Mouse (Mus musculus) right cerebral cortex, postnatal 4 days (tissue): ENCODE data around the gene Castor1.
A peak's percentile ranks its signal among the peaks of the same experiment; 100 is the strongest.

ENCODE experiments used
- DNase-seq: peaks from one replicate; pipeline ENCODE4 v3.0.0-alpha.2; 2022

The Castor1 gene

DNA sequence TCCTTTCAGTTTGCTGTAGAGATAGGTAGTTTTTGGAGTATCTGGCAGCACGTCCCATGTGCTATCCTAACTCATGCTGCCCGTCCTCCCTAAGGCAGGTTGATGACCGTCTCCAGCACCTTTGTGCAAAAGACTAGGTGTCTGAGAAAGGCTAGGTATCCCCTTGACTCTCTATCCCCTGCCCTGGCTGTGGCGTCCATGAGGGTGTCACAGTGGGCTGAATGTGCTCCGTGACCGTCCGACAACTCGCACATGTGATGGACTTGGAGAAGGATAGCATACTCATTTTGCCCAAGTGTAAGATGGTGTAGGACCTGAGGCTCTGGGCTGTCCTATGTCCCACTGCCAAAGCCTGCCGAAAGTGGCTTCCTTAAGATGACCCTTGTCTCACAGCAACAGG lies 10.4 kb upstream of the Castor1 start:
- no peak for DNase-seq

DNA sequence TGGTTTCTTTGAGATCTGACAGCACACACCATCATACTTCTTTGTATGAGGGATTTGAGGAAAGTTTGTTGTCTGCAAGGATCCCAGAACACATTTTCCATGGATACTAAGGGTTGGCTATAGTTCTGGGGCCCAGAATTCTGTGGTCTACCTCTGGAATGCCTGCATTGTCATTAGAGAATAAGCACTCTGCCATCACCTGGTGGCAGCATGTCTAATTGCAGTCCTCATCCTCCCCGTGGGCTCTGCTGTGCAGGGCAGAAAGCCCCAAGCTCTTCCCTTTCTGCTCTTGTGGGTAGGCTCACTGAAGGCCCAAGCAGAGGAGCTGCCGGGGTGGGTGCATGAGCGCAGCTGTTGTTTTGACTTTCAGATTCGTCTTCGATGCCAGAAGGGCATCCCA lies 8.5 kb upstream of the Castor1 start:
- no peak for DNase-seq

DNA sequence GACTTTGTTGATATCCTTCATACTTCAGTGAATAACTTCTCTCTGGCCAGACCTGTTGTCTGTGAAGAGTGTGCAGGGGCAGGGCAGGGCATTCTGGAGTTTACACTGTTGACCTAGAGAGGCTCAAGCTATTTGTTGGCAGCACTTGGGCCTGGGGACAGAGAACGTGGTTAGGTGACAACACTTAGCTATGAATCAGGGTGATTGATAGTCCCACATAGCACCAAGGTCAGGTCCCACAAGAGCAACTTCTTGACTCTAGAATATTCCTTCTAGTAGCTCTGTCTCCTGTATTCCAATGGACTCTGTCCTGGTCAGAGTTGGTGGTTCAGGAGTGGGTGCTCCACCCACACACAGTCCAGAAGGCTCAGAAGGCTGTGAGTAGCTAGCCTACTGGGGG lies 7.2 kb upstream of the Castor1 start:
- DNase-seq, result no peak

DNA sequence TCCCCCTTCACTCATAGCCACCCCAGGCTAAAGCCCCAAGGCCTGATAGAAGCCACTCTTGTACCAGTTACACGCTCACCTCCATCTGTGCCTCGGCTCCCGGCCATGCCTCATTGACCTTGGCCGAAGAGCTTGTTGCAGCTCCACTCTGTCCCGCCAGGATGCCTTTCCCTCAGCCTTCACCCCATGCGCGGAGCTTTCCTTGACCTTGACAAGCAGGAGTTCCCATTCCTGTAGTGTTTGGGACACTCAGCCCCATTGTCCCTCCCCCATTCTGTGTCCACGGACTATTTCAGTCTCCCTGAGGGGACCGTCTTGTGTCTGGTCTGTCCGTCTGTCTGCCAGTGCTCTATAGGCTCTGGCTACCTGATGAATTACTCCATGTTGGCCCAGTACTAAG lies 4.9 kb upstream of the Castor1 start:
- no peak for DNase-seq

DNA sequence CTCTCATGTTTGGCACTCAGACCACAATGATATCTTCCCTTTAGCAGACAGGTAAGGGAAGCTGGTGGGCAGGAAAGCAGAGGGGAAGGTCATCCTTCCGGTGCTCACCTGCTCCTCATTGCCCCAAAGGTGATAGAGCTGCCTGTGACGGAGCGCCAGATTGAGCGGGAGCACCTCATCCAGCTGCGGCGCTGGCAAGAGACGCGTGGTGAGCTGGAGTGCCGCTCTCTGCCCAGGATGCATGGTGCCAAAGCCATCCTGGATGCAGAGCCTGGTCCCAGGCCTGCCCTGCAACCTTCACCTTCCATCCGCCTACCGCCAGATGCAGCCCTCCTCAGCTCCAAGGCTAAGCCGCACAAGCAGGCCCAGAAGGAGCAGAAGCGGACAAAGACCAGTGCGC lies 3.5 kb upstream of the Castor1 start:
- no peak for DNase-seq

DNA sequence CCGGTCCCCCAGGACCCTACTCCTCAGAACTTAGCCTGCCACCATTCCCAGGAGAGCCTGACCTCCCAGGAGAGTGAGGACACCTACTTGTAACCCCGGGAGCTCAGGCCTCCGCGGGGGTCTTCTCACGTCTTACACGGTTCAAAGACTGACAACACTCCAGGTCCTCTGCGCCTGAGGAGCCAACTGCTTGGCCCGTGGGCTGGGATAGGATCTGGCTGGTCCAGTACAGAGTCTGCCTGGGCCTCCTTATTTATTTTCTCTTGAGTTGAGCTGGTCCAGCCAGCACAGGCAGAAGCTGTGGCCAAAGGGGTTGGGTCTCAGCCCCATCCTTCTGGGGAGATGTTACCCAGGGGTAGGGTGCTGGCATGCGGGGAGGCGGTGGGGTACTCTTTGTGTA lies 3.0 kb upstream of the Castor1 start:
- DNase-seq, result no peak

DNA sequence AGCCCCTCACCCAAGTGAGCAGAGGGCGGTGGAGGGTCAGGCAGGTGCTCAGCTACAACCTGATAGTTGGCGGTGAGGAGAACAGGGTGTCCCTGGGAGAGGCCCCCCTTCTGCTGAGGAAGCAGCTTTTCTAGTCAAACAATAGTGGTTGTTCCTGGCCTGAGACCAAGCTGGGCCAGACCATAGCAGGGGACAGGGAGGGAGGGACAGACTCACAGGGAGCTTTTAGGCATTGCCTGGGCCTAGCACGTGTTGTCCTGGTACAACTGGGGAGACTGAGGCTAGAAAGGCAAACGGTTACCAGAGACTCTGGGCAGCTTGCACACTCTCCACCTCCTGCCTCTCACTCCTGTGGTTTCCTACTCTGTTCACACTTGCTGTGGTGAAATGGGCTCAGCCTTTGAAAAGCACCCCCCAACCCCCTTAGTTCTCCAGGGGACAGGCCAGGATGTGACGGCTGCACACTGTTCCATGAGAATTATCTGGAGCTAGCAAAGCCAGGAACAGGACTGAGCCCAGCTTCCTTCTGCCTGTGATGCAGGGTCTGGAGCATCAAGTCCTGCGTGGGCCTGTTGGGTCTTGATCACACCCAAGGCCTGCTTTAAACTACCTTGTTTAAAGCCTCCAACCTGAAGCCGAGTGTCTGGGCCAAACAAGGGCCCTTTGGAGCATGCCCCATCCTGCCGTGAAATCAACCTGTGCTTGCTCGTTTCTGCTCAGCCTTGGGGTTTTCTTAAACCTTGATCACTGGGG lies 1.6 kb upstream of the Castor1 start:
- DNase-seq, result no peak

DNA sequence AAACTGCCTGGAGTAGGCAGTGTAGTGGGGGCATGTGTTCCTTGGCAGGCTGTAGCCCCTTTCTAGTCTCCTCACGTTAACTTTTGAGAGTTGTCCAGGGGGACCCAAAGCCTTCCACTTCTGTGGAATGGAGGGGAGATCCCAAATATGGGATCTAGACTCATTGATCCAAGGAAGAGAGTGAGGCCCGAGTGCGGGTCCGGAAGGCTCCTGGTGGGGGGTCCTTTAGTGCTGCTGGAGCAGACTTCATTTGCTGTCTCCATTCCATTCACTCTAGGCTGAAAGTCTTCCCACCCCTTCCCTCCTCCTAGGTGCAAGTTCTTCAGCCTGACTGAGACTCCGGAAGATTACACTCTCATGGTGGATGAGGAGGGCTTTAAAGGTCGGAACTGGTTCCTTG lies 612 bp downstream of the Castor1 start:
- no peak for DNase-seq

DNA sequence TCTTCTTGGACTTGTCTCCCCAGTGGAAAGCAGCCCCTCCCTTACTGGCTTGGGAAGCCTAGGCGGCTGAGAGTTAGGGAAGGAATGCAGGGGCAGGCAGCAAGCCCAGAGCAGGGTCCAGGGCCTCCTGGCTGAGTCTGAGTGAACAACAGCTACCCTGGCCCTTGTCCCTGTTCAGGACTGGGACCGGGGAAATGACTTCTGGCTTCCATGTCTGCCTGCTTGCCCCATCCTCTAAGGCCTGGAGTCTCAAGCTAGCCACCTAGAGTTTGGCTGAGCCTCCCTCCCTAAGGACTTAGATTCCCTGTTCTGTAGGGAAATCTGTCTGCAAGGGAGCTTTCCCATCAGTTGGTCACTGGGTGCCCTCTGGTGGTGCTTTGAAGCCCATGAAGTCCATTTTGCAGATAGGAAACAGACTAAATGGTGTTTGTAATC lies 1.3 kb downstream of the Castor1 start:
- DNase-seq, result peak; percentile 55

DNA sequence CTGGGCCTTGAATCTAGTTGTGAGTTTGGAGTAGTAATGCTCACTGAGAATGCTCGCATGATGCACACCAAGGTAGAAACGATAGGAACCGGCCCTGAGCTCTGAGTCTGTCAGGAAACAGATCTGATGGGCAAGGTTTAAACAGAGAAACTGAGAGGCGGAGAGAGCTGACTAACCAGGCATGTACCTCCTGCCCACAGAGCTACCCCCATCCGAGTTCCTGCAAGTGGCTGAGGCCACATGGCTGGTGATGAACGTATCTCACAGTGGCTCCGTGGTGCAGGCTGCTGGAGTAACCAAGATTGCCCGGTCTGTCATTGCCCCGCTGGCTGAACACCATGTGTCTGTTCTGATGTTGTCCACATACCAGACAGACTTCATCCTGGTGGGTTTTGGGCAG lies 1.9 kb downstream of the Castor1 start:
- DNase-seq, result no peak

DNA sequence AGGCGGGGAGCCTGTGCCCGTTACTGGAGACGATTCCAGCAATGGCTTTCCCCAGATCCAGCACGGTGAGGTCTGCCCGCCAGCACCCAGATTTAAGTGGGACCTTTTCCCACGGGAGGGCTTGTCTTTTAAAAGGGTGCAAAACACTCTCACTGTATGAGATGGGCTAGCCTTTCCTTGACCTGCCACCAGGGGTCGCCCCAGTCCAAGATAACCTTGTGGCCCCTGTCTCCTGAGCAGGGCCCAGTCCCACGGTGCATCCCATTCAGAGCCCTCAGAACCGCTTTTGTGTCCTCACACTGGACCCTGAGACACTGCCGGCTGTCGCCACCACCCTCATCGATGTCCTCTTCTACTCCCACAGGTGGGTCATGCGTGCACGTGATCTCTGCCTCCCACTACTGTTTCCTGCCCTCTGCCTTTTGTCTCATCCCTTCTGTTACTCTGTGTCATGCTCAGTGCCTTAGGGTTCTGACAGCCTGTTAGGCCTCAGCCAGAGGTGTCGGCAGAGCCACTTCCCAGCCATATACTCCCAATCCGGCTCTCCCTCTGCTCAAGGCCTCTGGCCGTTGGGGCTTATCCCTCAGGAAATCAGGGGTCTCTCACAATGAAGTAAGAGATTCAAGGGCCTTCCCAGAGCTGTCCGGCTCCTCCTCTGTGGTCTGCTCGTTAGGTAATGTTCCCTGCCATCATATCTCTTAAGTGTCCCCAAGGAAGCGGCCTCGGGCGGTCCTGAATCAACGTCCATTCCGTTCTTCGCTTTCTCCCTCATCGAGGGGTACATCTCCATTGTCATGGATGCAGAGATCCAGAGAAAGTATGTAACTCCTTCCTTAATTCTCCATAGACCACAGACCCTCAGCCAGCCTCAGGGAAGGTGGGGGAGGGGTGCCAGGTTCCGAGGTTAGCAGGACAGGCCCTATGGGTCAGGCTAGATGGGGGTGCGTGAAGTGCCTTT lies 2.7 kb downstream of the Castor1 start:
- peak; percentile 74 for DNase-seq

DNA sequence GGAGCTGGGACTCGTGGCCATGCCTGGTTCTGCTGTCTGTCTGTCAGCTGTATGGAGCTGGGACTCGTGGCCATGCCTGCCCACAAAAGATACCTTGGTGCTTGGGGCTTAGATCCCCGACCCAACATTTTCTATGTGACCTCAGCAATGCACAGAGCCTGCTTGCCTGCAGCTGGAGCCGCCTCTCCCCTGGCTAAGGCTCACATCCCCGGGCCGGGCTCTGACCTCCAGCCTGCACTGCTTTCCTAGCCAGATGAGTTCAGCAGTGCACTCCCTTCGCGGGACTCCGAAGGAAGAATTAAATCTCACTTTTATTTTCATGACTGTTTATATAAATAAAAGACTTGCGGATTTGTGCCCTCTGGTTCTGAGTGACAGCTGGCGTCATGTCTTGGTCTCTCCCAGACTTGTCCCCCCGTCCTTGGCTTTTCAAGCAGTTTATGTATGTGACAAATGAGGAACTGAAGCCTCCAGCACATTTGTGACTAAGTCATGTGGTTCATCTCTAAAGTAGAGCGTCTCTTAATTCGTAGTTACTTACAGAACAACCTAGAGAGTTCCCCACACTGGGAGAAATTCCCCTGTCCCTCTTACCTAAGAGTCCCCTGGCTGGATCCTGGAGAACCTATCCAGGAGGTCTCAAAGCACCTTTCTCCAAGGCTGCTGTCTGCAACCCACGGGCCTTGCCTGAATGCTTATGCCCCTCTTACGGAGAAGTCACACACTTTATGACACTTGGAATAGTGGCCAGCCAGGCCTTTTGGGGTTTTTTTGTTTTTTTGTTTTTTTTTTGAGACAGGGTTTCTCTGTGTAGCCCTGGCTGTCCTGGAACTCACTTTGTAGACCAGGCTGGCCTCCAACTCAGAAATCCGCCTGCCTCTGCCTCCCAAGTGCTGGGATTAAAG lies 4.3 kb downstream of the Castor1 start:
- no peak for DNase-seq

DNA sequence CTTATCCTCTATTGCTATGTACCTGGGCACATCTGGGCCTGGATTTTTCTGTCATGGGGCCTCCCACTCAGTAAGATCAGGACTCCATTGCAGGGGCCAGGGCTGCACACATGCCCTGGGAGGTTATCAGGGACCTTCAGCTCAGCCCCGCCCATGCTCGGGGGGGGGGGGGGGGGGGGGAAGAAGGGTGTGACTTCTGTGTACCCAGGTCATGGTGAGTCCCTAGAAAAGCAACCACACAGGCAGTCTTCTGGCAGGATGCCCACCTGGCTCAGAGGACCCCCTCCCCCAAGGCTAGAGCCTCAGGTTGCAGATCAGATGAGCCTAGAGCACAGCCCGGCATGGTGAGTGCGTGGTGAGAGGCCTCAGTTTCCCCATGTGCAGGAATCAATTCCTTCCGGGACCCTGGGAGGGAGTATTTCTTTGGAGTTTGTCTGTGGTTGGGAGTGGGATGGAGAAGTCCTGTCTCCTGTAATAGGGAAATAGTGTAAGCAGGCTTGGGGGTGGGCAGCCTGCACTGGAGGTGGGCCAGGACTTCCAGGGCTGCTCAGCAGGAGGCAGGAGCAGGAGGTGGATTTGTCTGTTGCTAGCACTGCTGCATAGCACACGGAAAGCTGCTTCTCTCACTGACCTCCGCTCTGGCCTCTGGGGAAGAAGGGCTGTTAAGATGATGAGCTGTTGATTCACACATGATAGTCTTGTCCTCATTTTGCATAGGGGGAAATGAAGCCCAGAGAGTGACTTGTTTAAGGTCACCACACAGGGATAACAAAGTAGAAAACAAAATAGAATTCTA lies 5.6 kb downstream of the Castor1 start:
- DNase-seq, result no peak

DNA sequence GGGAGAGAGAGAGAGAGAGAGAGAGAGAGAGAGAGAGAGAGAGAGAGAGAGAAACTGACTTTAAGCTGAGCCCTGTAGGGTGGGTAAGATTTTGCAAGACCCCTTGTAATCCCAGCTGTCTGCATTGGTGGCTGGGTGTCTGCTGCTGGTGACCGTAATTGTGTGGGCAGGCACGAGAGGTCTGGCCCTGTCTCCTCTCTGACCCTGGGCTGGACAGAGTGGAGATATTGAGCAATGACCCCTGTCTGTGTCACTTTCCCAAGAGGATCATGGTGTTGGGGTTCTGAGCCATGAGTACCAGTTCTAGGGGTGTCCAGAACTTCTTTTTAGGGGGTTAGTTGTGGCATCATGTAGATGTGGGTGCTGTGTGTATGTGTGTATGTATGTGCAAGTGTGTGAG lies 6.2 kb downstream of the Castor1 start:
- DNase-seq, result no peak

DNA sequence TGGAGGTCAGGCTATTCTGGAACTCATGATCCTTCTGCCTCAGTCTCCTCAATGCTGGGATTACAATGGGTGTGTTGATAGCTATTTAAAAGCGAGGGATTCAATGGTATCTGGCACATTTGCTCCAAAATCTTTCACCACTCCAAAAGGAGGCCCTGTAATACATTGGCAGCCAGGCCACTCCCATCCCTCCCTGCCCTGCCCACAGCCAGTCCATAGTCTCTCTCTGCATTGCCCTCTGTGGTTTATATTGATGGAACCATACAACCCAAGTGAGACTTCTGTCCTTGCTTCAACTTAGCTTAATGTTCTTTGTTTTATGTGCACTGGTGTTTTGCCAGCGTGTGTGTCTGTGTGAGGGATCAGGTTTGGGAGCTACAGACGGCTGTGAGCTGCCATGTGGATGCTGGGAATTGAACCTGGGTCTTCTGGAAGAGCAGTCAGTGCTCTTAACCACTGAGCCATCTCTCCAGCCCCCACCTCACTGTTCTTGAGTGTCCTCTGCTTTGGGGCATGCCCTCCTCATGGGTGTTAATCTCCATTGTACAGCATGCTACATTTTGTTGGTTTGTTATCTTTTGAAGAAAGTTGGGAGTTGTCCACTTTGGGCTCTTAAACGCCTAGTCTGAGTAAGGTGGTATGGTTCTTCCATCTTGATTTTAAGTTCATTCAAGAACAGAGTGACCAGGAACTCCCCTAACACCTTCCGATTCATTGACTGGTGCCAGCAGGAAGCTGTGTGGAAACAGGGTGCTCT lies 8.7 kb downstream of the Castor1 start:
- DNase-seq, result no peak

DNA sequence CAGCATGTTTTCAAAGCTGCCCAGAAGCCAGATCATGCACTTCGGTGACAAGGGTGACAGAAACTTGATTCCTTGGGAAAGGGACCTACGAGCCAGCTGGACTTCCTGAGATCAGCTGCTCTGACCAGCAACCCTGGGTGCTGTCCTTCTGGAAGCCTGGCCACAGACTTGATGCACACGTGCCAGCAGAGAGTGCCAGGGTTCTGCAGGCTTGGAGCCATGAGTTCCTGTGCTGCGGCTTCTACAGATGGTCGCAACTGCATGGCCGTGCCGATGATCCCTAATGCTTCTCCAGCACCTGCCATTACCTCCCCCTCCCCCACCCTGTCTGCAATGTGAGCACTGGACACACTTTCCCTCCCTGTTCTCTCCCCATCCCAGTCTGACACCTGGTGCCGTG lies 10.4 kb downstream of the Castor1 start:
- no peak for DNase-seq

DNA sequence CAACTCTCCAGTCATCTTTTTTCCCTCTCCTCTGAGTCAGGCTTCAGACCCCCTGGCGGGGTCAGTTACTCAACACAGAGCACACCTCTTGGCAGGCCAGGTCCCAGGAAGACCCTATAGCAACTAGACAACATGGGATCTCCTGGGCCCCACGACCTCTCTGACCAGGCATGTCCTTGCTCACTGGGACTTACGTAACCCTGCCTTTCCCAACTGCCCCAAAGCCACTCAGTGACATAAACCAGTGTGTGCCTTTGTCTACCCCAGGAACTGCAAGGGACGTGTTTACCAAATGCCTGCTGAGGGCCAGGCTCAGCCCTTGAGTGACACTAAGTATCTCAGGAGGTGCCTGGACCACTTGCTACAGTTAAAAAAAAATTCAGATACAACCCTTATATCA lies 11.8 kb downstream of the Castor1 start:
- no peak for DNase-seq

DNA sequence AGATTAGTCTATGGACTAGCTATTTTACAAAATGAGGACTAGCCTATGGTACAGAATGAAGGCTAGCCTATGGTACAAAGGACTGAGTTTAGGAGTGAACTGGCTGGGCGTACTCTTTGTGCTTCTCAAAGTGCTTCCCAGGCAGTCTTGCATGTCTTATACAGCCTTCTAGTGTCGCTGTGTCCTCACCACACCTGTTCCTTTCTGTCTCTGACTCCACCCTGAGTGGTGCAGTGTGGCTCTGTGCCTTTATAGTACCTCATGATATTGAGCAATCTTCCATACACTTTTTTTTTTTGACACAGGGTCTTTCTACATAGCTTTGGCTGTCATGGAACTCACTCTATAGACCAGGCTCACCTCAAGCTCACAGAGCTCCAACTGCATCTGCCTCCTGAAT lies 13.4 kb downstream of the Castor1 start:
- DNase-seq, result no peak

DNA sequence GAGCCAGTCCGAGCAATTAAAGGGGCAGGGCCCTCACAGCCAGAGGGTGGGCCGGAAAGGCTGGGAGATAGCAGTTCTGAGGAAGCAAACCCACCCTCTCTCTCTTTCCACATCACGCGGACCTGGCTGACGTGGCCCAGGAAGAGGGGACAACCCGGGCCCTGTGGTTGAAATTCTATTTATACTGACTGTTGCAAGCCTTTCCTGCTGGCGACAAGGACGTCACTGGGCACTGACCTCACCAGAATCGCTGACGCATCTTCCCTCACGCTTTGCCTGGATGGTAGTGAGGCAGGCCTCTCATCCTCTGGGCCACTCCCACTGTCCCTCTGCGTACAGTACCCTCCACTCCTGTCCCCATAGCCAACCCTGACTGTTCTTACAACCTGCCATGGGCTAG lies 14.6 kb downstream of the Castor1 start:
- DNase-seq, result no peak

DNA sequence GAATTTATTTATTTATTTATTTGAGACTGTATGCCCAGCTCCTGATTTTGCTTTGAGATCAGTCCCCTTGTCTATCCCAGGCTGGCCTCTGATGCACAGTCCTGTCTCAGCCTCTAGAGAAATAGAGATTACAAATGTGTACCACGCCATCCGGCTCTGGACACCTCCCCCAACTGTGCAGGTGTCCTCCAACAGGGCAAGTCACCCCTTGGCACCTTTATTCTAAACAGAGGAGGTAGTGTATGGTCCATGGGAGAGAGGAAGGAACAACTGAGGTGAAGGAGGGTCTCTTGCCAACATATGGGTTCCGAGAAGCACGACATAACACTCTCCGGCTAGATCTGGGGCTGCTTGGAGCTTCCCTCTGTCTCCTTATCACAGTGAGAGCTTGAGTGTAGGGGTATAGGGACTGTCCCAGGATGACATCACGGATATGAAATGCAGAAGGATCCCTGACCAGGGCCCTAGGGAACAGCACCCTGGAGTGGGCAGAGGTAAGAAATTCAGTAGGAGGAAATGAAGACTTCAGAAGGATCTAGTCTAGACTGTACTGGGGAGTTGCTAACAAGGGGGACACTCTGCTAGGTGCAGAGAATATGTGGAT lies 17.1 kb downstream of the Castor1 start:
- DNase-seq, result no peak
